Mouse (Mus musculus) heart, adult 2 months (tissue): ENCODE measurements at regions not wholly inside any gene's neighbourhood (a gene's known extent, or its start where the extent isn't known, plus 50 kb on each side); places are given as distances from the start of the nearest gene placed in this dataset.

Experiments used
- CTCF ChIP-seq: fragments of 200-600 bp; IDR thresholded peaks from 2 replicates; pipeline ENCODE4 v1.8.1; 2022; ENCODE audit warnings: antibody characterized with exemption, mild to moderate bottlenecking, moderate library complexity
- EP300 ChIP-seq: fragments of 200-500 bp; IDR thresholded peaks from 2 replicates; pipeline ENCODE4 v1.6.1; 2011; ENCODE audit warnings: low read depth, low read length, control low read depth; ENCODE audit not compliant: insufficient read depth

- TF ChIP-seq EP300: no peak
- TF ChIP-seq CTCF: no peak
Measured at GRCm38 (mm10) chrX:12841021-12841325, 79.1 kb upstream of the Med14 start.
